Mouse (Mus musculus) adrenal gland, adult 8-10 months (tissue): ENCODE measurements around the gene Rtel1. TPM values are rescaled to one million over a fixed set of nuclear protein-coding genes. Genes with fewer than 3 reads are reported as not detected.

Experiments used
- DNase-seq: peaks from one replicate; pipeline ENCODE4 v3.0.0; 2022
- total RNA-seq, 4 experiments: library from RNA; stranded (reverse); gene quantifications; 2 replicates each; pipeline ENCODE4 v1.2.4; 2022

Gene Rtel1
- total RNA-seq, 4 experiments from 2014 or later = 26.4 to 74.8 (median 44.5) TPM

- DNase-seq = no peak
Observed at GRCm38 (mm10) chr2:181391022-181391421, 71.5 kb downstream of the Rtel1 start.

- DNase-seq = no peak
Observed at GRCm38 (mm10) chr2:181391541-181391940, 72.0 kb downstream of the Rtel1 start.

GRCm38 (mm10) chr2:181392600-181393213, 73.2 kb downstream of the Rtel1 start:
- DNase-seq = peak; percentile 80

GRCm38 (mm10) chr2:181394086-181394485, 74.5 kb downstream of the Rtel1 start:
- DNase-seq = no peak

- DNase-seq = no peak
Observed at GRCm38 (mm10) chr2:181397207-181397761, 77.7 kb downstream of the Rtel1 start.

- no peak for DNase-seq
Observed at GRCm38 (mm10) chr2:181401497-181401896, 82.0 kb downstream of the Rtel1 start.

GRCm38 (mm10) chr2:181403722-181404121, 84.2 kb downstream of the Rtel1 start:
- DNase-seq = no peak

Other genes starting within 250 kb of the Rtel1 start
- gene Kcnq2, start 184.4 kb upstream of the Rtel1 start, total RNA-seq = 10 to 100 TPM in 2 of 4 experiments, 1 to 10 TPM in 2; 5.8 to 14.8 (median 10.0) TPM
- 10 to 100 TPM; 65.8 to 85.9 (median 68.2) TPM for gene Eef1a2, start 162.7 kb upstream of the Rtel1 start, total RNA-seq
- gene Ppdpf, start 132.5 kb upstream of the Rtel1 start, total RNA-seq = 10 to 100 TPM; 66.8 to 74.0 (median 69.9) TPM
- under 1 TPM in 3 of 4 experiments, not detected in 1; 0.10 to 0.40 (median 0.13) TPM for gene Ptk6, start 117.0 kb upstream of the Rtel1 start, total RNA-seq
- 1 to 10 TPM in 1 of 4 experiments, under 1 TPM in 3; 0.42 to 1.0 (median 0.67) TPM for gene Srms, start 106.6 kb upstream of the Rtel1 start, total RNA-seq
- under 1 TPM in 3 of 4 experiments, not detected in 1; 0.49 to 0.83 (median 0.58) TPM for gene Fndc11, start 99.7 kb upstream of the Rtel1 start, total RNA-seq
- 10 to 100 TPM; 18.8 to 32.4 (median 24.6) TPM for gene Helz2, start 77.7 kb upstream of the Rtel1 start, total RNA-seq
- 10 to 100 TPM; 16.0 to 21.6 (median 18.6) TPM for gene Gmeb2, start 31.7 kb upstream of the Rtel1 start, total RNA-seq
- 10 to 100 TPM; 18.1 to 31.5 (median 20.7) TPM for gene Stmn3, start 5.2 kb upstream of the Rtel1 start, total RNA-seq
- gene Zgpat, start 45.2 kb downstream of the Rtel1 start, total RNA-seq = 10 to 100 TPM; 49.1 to 76.4 (median 55.7) TPM
- gene Arfrp1, start 45.7 kb downstream of the Rtel1 start, total RNA-seq = 10 to 100 TPM; 42.4 to 63.8 (median 57.7) TPM
- 10 to 100 TPM; 17.2 to 37.4 (median 22.9) TPM for gene Lime1, start 60.3 kb downstream of the Rtel1 start, total RNA-seq
- gene Zbtb46, start 139.7 kb downstream of the Rtel1 start, total RNA-seq = 10 to 100 TPM; 14.0 to 25.1 (median 17.7) TPM
- not detected for gene Abhd16b, start 173.5 kb downstream of the Rtel1 start, total RNA-seq
- 100 to 1,000 TPM; 117 to 138 (median 127) TPM for gene Tpd52l2, start 177.4 kb downstream of the Rtel1 start, total RNA-seq
- 100 to 1,000 TPM; 105 to 115 (median 108) TPM for gene Dnajc5, start 200.7 kb downstream of the Rtel1 start, total RNA-seq